Mouse (Mus musculus): Measurements from ENCODE around the gene Dcaf1. TPM values are rescaled to one million over a fixed set of nuclear protein-coding genes. Genes with fewer than 3 reads are reported as not detected.

Dcaf1 gene
- total RNA-seq, 2 experiments from 2014 or later, result 28.8 to 29.5 TPM

GRCm38 (mm10) chr9:106879471-106879870 lies 57.8 kb downstream of the Dcaf1 start:
- no peak for DNase-seq

GRCm38 (mm10) chr9:106881071-106881755 lies 59.5 kb downstream of the Dcaf1 start:
- DNase-seq, result no peak

- DNase-seq, result no peak
Observed at GRCm38 (mm10) chr9:106882176-106882575, 60.5 kb downstream of the Dcaf1 start.

GRCm38 (mm10) chr9:106883085-106883484 lies 61.4 kb downstream of the Dcaf1 start:
- DNase-seq, result no peak

GRCm38 (mm10) chr9:106884306-106884705 lies 62.6 kb downstream of the Dcaf1 start:
- DNase-seq, result no peak

- peak; percentile 26 for DNase-seq
Observed at GRCm38 (mm10) chr9:106884996-106885900, 63.6 kb downstream of the Dcaf1 start.

GRCm38 (mm10) chr9:106885901-106886731 lies 64.4 kb downstream of the Dcaf1 start:
- peak; percentile 57 for DNase-seq

- peak; percentile 99 for DNase-seq
Observed at GRCm38 (mm10) chr9:106886828-106887702, 65.4 kb downstream of the Dcaf1 start, which contains the start of gene Rbm15b. TSS of gene Rbm15b (minus strand) at chr9:106887428.

- DNase-seq, result no peak
Observed at GRCm38 (mm10) chr9:106888346-106888745, 66.7 kb downstream of the Dcaf1 start.

- no peak for DNase-seq
Observed at GRCm38 (mm10) chr9:106889321-106889720, 67.6 kb downstream of the Dcaf1 start.

GRCm38 (mm10) chr9:106890496-106891240 lies 69.0 kb downstream of the Dcaf1 start:
- peak; percentile 31 for DNase-seq

- no peak for DNase-seq
Observed at GRCm38 (mm10) chr9:106891341-106891741, 69.7 kb downstream of the Dcaf1 start.

GRCm38 (mm10) chr9:106891829-106892551 lies 70.3 kb downstream of the Dcaf1 start, which contains the start of gene Manf:
TSS of gene Manf (minus strand) at chr9:106891979.
- DNase-seq, result peak; percentile 96

GRCm38 (mm10) chr9:106892552-106892875 lies 70.8 kb downstream of the Dcaf1 start:
- no peak for DNase-seq

GRCm38 (mm10) chr9:106893327-106893726 lies 71.7 kb downstream of the Dcaf1 start:
- DNase-seq, result no peak

GRCm38 (mm10) chr9:106898901-106899300 lies 77.2 kb downstream of the Dcaf1 start:
- DNase-seq, result no peak

GRCm38 (mm10) chr9:106901596-106901995 lies 79.9 kb downstream of the Dcaf1 start:
- no peak for DNase-seq

- no peak for DNase-seq
Observed at GRCm38 (mm10) chr9:106903099-106903790, 81.6 kb downstream of the Dcaf1 start.

GRCm38 (mm10) chr9:106903791-106904134 lies 82.1 kb downstream of the Dcaf1 start:
- peak; percentile 59 for DNase-seq

GRCm38 (mm10) chr9:106906597-106906996 lies 84.9 kb downstream of the Dcaf1 start:
- DNase-seq, result no peak

Data from heart, postnatal 4 days (tissue).